Mouse (Mus musculus): ENCODE measurements around the gene Luzp2.
"Not testable (repeated sequence)": the region's sequence is repeated elsewhere in the genome, so short reads cannot be mapped to it uniquely, and the experiment has no call there.

Gene Luzp2

GRCm38 (mm10) chr7:55000397-55000796 is 165.1 kb downstream of the Luzp2 start:
- DNase-seq (ENCODE audit: low spot score in 2 of 2) = no peak

GRCm38 (mm10) chr7:55009173-55009771 is 174.0 kb downstream of the Luzp2 start:
- DNase-seq (ENCODE audit: low spot score in 2 of 2) = no peak

GRCm38 (mm10) chr7:55133850-55134249 is 298.6 kb downstream of the Luzp2 start:
- DNase-seq (ENCODE audit: low spot score in 2 of 2) = not testable (repeated sequence)

- no peak for DNase-seq (ENCODE audit: low spot score in 2 of 2)
These were observed 353.6 kb downstream of the Luzp2 start for GRCm38 (mm10) chr7:55188927-55189326.

GRCm38 (mm10) chr7:55189496-55189895 is 354.2 kb downstream of the Luzp2 start:
- no peak for DNase-seq (ENCODE audit: low spot score in 2 of 2)

GRCm38 (mm10) chr7:55190655-55191054 is 355.4 kb downstream of the Luzp2 start:
- no peak for DNase-seq (ENCODE audit: low spot score in 2 of 2)

GRCm38 (mm10) chr7:55198806-55199205 is 363.5 kb downstream of the Luzp2 start:
- no peak for DNase-seq (ENCODE audit: low spot score in 2 of 2)

- DNase-seq (ENCODE audit: low spot score in 2 of 2) = no peak
These were observed 387.7 kb downstream of the Luzp2 start for GRCm38 (mm10) chr7:55222997-55223396.

GRCm38 (mm10) chr7:55229407-55229806 is 394.1 kb downstream of the Luzp2 start:
- no peak for DNase-seq (ENCODE audit: low spot score in 2 of 2)

Measured in spleen, postnatal 14 days (tissue).